Mouse (Mus musculus) cerebellum, adult 2 months (tissue): Measurements from ENCODE around the gene Kmt5a.

Source experiments
- CTCF ChIP-seq: fragments of 200-500 bp; IDR thresholded peaks from 2 replicates; pipeline ENCODE4 v1.5.1; 2011; ENCODE audit warnings: low read depth, mild to moderate bottlenecking, control low read depth, low read length, moderate library complexity, borderline replicate concordance; ENCODE audit not compliant: insufficient read depth
- POLR2A ChIP-seq: fragments of 200-500 bp; IDR thresholded peaks from 2 replicates; pipeline ENCODE4 v1.6.1; 2011; ENCODE audit warnings: low read length, control low read depth, borderline replicate concordance; ENCODE audit not compliant: insufficient read depth

GRCm38 (mm10) chr5:124445621-124446293 lies 6.0 kb downstream of the Kmt5a start:
- TF ChIP-seq CTCF (no peak), POLR2A (no peak)
